In genomic region chr3:66986287-66986560, GRCm38 (mm10) we compare ENCODE assay signal across 8 mouse cellular contexts. TPM values are rescaled to one million over a fixed set of nuclear protein-coding genes. Genes with fewer than 3 reads are reported as not detected.
DNase-seq lines count a peak whose midpoint lies in the region; ATAC-seq and TF ChIP-seq lines count a peak whose summit lies in the region.
"Had no signal": no experiment of that assay in that cellular context is flagged by ENCODE, and none has a peak within 500 bp of the region (broad histone marks: within the 10 kb centered on the region; RNA-seq: fewer than 3 reads in every experiment).

No protein-coding gene starts in this region.

- no peaks in the 10 kb centered on the region for H3K9me3 ChIP-seq in lung, embryonic 15.5 days
- H3K9me3 ChIP-seq in forebrain, embryonic 10.5 days = no peaks in the 10 kb centered on the region
- no peaks in the 10 kb centered on the region for H3K9me3 ChIP-seq in limb, embryonic 12.5 days

- no peak for TF ChIP-seq POLR2A in olfactory bulb, adult 2 months (IDR thresholded peaks at IDR 0.05; ENCODE audit: insufficient read depth, low read depth, low read length)

- WGBS in lung, embryonic 15.5 days = 3% methylated on average over 1 of the region's 1 CpGs
- WGBS in forebrain, embryonic 10.5 days = 10% methylated on average over 1 of the region's 1 CpGs
- WGBS in limb, embryonic 12.5 days = 6% methylated on average over 1 of the region's 1 CpGs
- WGBS in olfactory bulb, adult 2 months = 9% methylated on average over 1 of the region's 1 CpGs

- DNase-seq in lung, postnatal 25 days (ENCODE audit: low spot score) = no peak
- DNase-seq in forebrain, embryonic 10.5 days (ENCODE audit: extremely low spot score, low spot score) = no peak
- DNase-seq in yolk sac, embryonic 10.5 days (ENCODE audit: low spot score) = no peak
- no peak for DNase-seq in cerebellum, postnatal 25 days
- DNase-seq: kidney, adult 9 months had no signal

- TF ChIP-seq CTCF in olfactory bulb, adult 2 months (IDR thresholded peaks at IDR 0.05; ENCODE audit: insufficient read depth, low read depth, low read length) = no peak

- peak overlapping the region; percentile 76 for H3K9ac ChIP-seq in lung, embryonic 15.5 days
- peak overlapping the region; percentile 84 for H3K9ac ChIP-seq in limb, embryonic 12.5 days (replicated peaks)

- no peak for ATAC-seq in lung, embryonic 15.5 days (ENCODE audit: borderline replicate concordance, extremely low read depth, low FRiP score, low TSS enrichment)
- ATAC-seq in limb, embryonic 12.5 days (ENCODE audit: insufficient number of reproducible peaks, insufficient read depth, low FRiP score, low TSS enrichment, low read depth) = no peak

- no peaks in the 10 kb centered on the region for H3K36me3 ChIP-seq in lung, embryonic 15.5 days
- no peaks in the 10 kb centered on the region for H3K36me3 ChIP-seq in forebrain, embryonic 10.5 days (replicated peaks)
- H3K36me3 ChIP-seq in limb, embryonic 12.5 days = no peaks in the 10 kb centered on the region

- peak overlapping the region; percentile 73 for H3K4me3 ChIP-seq in lung, embryonic 15.5 days
- peak overlapping the region; percentile 84 for H3K4me3 ChIP-seq in forebrain, embryonic 10.5 days
- H3K4me3 ChIP-seq in limb, embryonic 12.5 days (replicated peaks) = peak overlapping the region; percentile 76
- peak overlapping the region; percentile 97 for H3K4me3 ChIP-seq in olfactory bulb, adult 2 months (ENCODE audit: insufficient read depth, low read depth, low read length)

- H3K4me2 ChIP-seq in lung, embryonic 15.5 days = peak overlapping the region; percentile 73
- peak overlapping the region; percentile 73 for H3K4me2 ChIP-seq in limb, embryonic 12.5 days

- H3K27me3 ChIP-seq in lung, embryonic 15.5 days = peaks cover 31% of the 10 kb centered on the region
- peaks cover 40% of the 10 kb centered on the region for H3K27me3 ChIP-seq in forebrain, embryonic 10.5 days (ENCODE audit: poor library complexity, severe bottlenecking)
- peaks cover 14% of the 10 kb centered on the region for H3K27me3 ChIP-seq in limb, embryonic 12.5 days

- peaks cover 17% of the 10 kb centered on the region for H3K4me1 ChIP-seq in lung, embryonic 15.5 days
- peaks cover 27% of the 10 kb centered on the region for H3K4me1 ChIP-seq in forebrain, embryonic 10.5 days
- peaks cover 13% of the 10 kb centered on the region for H3K4me1 ChIP-seq in limb, embryonic 12.5 days (replicated peaks)
- H3K4me1 ChIP-seq in olfactory bulb, adult 2 months (ENCODE audit: control insufficient read depth, insufficient read depth, low read length) = peaks cover 3% of the 10 kb centered on the region

- H3K27ac ChIP-seq in lung, embryonic 15.5 days = no peak overlapping the region
- H3K27ac ChIP-seq in forebrain, embryonic 10.5 days = peak overlapping the region; percentile 94
- peak overlapping the region; percentile 87; the same call in 1 of the 2 replicates for H3K27ac ChIP-seq in limb, embryonic 12.5 days
- H3K27ac ChIP-seq in olfactory bulb, adult 2 months (ENCODE audit: insufficient read depth, low read depth, low read length) = no peak overlapping the region

RNA-seq across cellular contexts. Expression of gene Shox2, which starts 4.7 kb away (rescaled TPM):
- 1.5 and 3.0 TPM in 2 replicates for polyA plus RNA-seq in lung, embryonic 15.5 days (2015; fragmentation: Nextera tagmentation; extraction: Ambion mirVana)
- polyA plus RNA-seq in forebrain, embryonic 10.5 days (2016; fragmentation: Nextera tagmentation; extraction: Ambion mirVana) = 3.4 and 6.6 TPM in 2 replicates
- polyA plus RNA-seq in limb, embryonic 12.5 days (2016; fragmentation: Nextera tagmentation; extraction: Ambion mirVana) = 98.3 and 107 TPM in 2 replicates
- not detected in 2 replicates for polyA plus RNA-seq in olfactory bulb, adult 2 months (2012; ENCODE audit: insufficient read depth, insufficient read length, low replicate concordance, missing spikeins)

RNA-seq across cellular contexts. Expression of gene Rsrc1, which starts 5.0 kb away (rescaled TPM):
- polyA plus RNA-seq in lung, embryonic 15.5 days (2015; fragmentation: Nextera tagmentation; extraction: Ambion mirVana) = 28.7 and 29.5 TPM in 2 replicates
- 41.3 and 41.6 TPM in 2 replicates for polyA plus RNA-seq in forebrain, embryonic 10.5 days (2016; fragmentation: Nextera tagmentation; extraction: Ambion mirVana)
- 47.4 and 49.5 TPM in 2 replicates for polyA plus RNA-seq in limb, embryonic 12.5 days (2016; fragmentation: Nextera tagmentation; extraction: Ambion mirVana)
- not detected in 2 replicates for polyA plus RNA-seq in olfactory bulb, adult 2 months (2012; ENCODE audit: insufficient read depth, insufficient read length, low replicate concordance, missing spikeins)

Comparison
In these comparisons a context has a peak if more than half of its experiments do, and no peak if none do; other contexts are left out.
1. H3K27ac ChIP-seq: peak in forebrain, embryonic 10.5 days (single experiment) and limb, embryonic 12.5 days (single experiment); none in lung, embryonic 15.5 days (single experiment) and olfactory bulb, adult 2 months (single experiment).
2. RNA of gene Shox2, which starts 4.7 kb away (polyA plus RNA-seq): 98.3 to 107 TPM in limb, embryonic 12.5 days; 3.4 to 6.6 TPM in forebrain, embryonic 10.5 days, 1.5 to 3.0 TPM in lung, embryonic 15.5 days and not detected in olfactory bulb, adult 2 months; every median in the first group is over 10 times any median in the second.
3. RNA of gene Rsrc1, which starts 5.0 kb away (polyA plus RNA-seq): 47.4 to 49.5 TPM in limb, embryonic 12.5 days, 41.3 to 41.6 TPM in forebrain, embryonic 10.5 days and 28.7 to 29.5 TPM in lung, embryonic 15.5 days; not detected in olfactory bulb, adult 2 months; every median in the first group is over 10 times any median in the second.
4. Peak in every context shown above with its lines, with median percentiles within 50 percentile points of each other: H3K4me3 ChIP-seq.